Mouse (Mus musculus): ENCODE results near the gene Barhl2. TPM values are rescaled to one million over a fixed set of nuclear protein-coding genes. Genes with fewer than 3 reads are reported as not detected.

Barhl2 gene
- polyA plus RNA-seq, 1 experiment from 2014 or later = not detected

DNA sequence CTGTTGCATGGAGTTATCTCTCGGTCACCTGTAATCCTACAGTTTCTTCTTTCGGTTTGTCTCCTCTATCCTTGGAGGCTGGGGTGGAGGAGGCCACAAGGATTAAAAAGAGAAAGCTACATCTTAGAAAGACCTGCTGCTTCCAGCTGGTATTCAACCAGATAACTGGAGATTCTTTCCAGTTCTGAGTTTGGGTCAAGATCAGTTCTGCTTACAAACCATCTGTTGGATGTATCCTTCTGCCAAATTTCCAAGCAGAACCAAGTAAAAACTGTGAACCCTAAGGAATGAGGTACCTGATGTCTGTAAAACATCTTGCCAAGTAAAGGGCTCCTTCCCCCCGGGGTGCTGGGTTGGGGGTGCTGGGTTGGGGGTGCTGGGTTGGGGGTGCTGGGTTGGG lies 12.3 kb downstream of the Barhl2 start:
- Histone ChIP-seq H3K36me3 (ENCODE audit: insufficient read depth) (no peaks in the 10 kb centered on the region), H3K9me3 (ENCODE audit: low read depth, low read length) (no peaks in the 10 kb centered on the region), H3K4me2 (no peak overlapping the region), H3K4me3 (ENCODE audit: low read depth, low read length) (no peak overlapping the region), H3K27ac (ENCODE audit: low read depth) (no peak overlapping the region), H3K27me3 (ENCODE audit: insufficient read depth, low read length) (peaks cover 63% of the 10 kb centered on the region), H3K4me1 (ENCODE audit: insufficient read depth) (no peaks in the 10 kb centered on the region), H3K9ac (no peak overlapping the region)
- no peak for TF ChIP-seq CTCF (IDR thresholded peaks at IDR 0.05; ENCODE audit: low read depth)
- ATAC-seq (ENCODE audit: insufficient read depth) = no peak
- WGBS = 68% methylated on average over 3 of the region's 3 CpGs
- no peak for DNase-seq

- H3K27ac ChIP-seq (ENCODE audit: low read depth) = no peak overlapping the region
- H3K9ac ChIP-seq = no peak overlapping the region
- H3K9me3 ChIP-seq (ENCODE audit: low read depth, low read length) = no peaks in the 10 kb centered on the region
- DNase-seq (no peak), ATAC-seq (ENCODE audit: insufficient read depth) (no peak)
- no peak overlapping the region for H3K4me2 ChIP-seq
- no peak overlapping the region for H3K4me3 ChIP-seq (ENCODE audit: low read depth, low read length)
- 82% methylated on average over 7 of the region's 7 CpGs for WGBS
- TF ChIP-seq CTCF (IDR thresholded peaks at IDR 0.05; ENCODE audit: low read depth) = no peak
- H3K36me3 ChIP-seq (ENCODE audit: insufficient read depth) = no peaks in the 10 kb centered on the region
- no peaks in the 10 kb centered on the region for H3K4me1 ChIP-seq (ENCODE audit: insufficient read depth)
- peaks cover 5% of the 10 kb centered on the region; the same call in 1 of the 2 replicates for H3K27me3 ChIP-seq (ENCODE audit: insufficient read depth, low read length)
Measured at GRCm38 (mm10) chr5:106438916-106439315, 19.1 kb downstream of the Barhl2 start.

DNA sequence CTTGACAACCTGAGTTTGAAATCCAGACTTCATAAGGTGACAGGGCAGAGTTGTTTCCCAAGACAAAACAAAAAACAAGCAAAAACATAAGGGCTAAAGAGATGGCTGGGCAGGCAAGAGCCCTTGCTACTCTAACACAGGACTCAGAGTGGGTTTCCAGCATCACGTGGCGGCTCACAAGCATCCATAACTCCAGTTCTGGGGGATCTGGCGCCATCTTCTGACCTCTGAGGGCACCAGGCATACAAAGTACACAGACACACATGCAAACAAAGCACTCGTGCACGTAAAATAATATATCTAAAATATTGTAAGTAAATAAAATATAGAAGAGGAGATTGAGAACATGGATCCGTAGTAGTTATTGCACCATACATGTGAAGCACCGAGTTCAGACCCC lies 31.9 kb downstream of the Barhl2 start:
- no peaks in the 10 kb centered on the region for H3K27me3 ChIP-seq (ENCODE audit: insufficient read depth, low read length)
- no peaks in the 10 kb centered on the region for H3K4me1 ChIP-seq (ENCODE audit: insufficient read depth)
- H3K27ac ChIP-seq (ENCODE audit: low read depth) = no peak overlapping the region
- no peak for TF ChIP-seq CTCF (IDR thresholded peaks at IDR 0.05; ENCODE audit: low read depth)
- WGBS = 69% methylated on average over 7 of the region's 7 CpGs
- DNase-seq (no peak), ATAC-seq (ENCODE audit: insufficient read depth) (no peak)
- H3K9ac ChIP-seq = no peak overlapping the region
- no peaks in the 10 kb centered on the region for H3K36me3 ChIP-seq (ENCODE audit: insufficient read depth)
- H3K4me3 ChIP-seq (ENCODE audit: low read depth, low read length) = no peak overlapping the region
- no peaks in the 10 kb centered on the region for H3K9me3 ChIP-seq (ENCODE audit: low read depth, low read length)
- H3K4me2 ChIP-seq = no peak overlapping the region

DNA sequence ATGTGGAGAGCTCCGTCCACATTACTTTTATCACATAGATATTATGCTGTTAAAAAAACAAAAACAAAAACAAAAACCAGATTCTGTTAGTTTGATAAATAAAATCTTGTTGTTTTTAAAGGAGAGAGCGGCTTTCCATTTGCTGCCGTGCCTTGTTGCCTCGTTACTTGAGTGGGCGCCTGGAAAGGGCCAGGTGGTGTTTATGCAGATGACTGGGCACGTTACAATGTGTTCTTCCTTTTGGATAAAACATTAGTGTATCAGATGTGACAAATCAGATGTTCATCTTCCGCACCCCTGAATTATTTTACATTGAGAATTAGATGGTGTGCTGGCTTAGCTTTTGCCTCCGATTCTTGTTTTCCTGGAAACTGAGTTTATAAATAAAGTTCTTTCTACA lies 37.1 kb downstream of the Barhl2 start:
- ATAC-seq (ENCODE audit: insufficient read depth) = no peak
- no peaks in the 10 kb centered on the region for H3K27me3 ChIP-seq (ENCODE audit: insufficient read depth, low read length)
- no peaks in the 10 kb centered on the region for H3K4me1 ChIP-seq (ENCODE audit: insufficient read depth)
- no peak overlapping the region for H3K4me3 ChIP-seq (ENCODE audit: low read depth, low read length)
- DNase-seq = no peak
- H3K36me3 ChIP-seq (ENCODE audit: insufficient read depth) = no peaks in the 10 kb centered on the region
- WGBS = 82% methylated on average over 8 of the region's 8 CpGs
- H3K27ac ChIP-seq (ENCODE audit: low read depth) = no peak overlapping the region
- H3K4me2 ChIP-seq = no peak overlapping the region
- H3K9ac ChIP-seq = no peak overlapping the region
- TF ChIP-seq CTCF (IDR thresholded peaks at IDR 0.05; ENCODE audit: low read depth) = no peak
- H3K9me3 ChIP-seq (ENCODE audit: low read depth, low read length) = no peaks in the 10 kb centered on the region

- 84% methylated on average over 11 of the region's 11 CpGs for WGBS
- Histone ChIP-seq H3K9ac (no peak overlapping the region), H3K4me2 (no peak overlapping the region), H3K9me3 (ENCODE audit: low read depth, low read length) (no peaks in the 10 kb centered on the region), H3K36me3 (ENCODE audit: insufficient read depth) (no peaks in the 10 kb centered on the region), H3K27me3 (ENCODE audit: insufficient read depth, low read length) (no peaks in the 10 kb centered on the region), H3K4me3 (ENCODE audit: low read depth, low read length) (no peak overlapping the region), H3K4me1 (ENCODE audit: insufficient read depth) (no peaks in the 10 kb centered on the region), H3K27ac (ENCODE audit: low read depth) (no peak overlapping the region)
- no peak for ATAC-seq (ENCODE audit: insufficient read depth)
- no peak for TF ChIP-seq CTCF (IDR thresholded peaks at IDR 0.05; ENCODE audit: low read depth)
- no peak for DNase-seq
Measured at GRCm38 (mm10) chr5:106420370-106420769, 37.6 kb downstream of the Barhl2 start.

- Histone ChIP-seq H3K9ac (no peak overlapping the region), H3K36me3 (ENCODE audit: insufficient read depth) (no peaks in the 10 kb centered on the region), H3K4me1 (ENCODE audit: insufficient read depth) (no peaks in the 10 kb centered on the region), H3K4me3 (ENCODE audit: low read depth, low read length) (no peak overlapping the region), H3K27ac (ENCODE audit: low read depth) (no peak overlapping the region), H3K27me3 (ENCODE audit: insufficient read depth, low read length) (no peaks in the 10 kb centered on the region), H3K4me2 (no peak overlapping the region), H3K9me3 (ENCODE audit: low read depth, low read length) (no peaks in the 10 kb centered on the region)
- WGBS = 27% methylated on average over 7 of the region's 7 CpGs
- peak; percentile 56 for TF ChIP-seq CTCF (IDR thresholded peaks at IDR 0.05; ENCODE audit: low read depth)
- peak; percentile 62 for DNase-seq
- no peak for ATAC-seq (ENCODE audit: insufficient read depth)
Measured at GRCm38 (mm10) chr5:106417210-106417609, 40.8 kb downstream of the Barhl2 start.

GRCm38 (mm10) chr5:106416550-106416949 lies 41.4 kb downstream of the Barhl2 start:
- no peaks in the 10 kb centered on the region for H3K9me3 ChIP-seq (ENCODE audit: low read depth, low read length)
- H3K4me2 ChIP-seq = no peak overlapping the region
- WGBS = 50% methylated on average over 6 of the region's 6 CpGs
- H3K36me3 ChIP-seq (ENCODE audit: insufficient read depth) = no peaks in the 10 kb centered on the region
- ATAC-seq (ENCODE audit: insufficient read depth) = no peak
- DNase-seq = peak; percentile 7
- H3K27me3 ChIP-seq (ENCODE audit: insufficient read depth, low read length) = no peaks in the 10 kb centered on the region
- H3K9ac ChIP-seq = no peak overlapping the region
- H3K4me1 ChIP-seq (ENCODE audit: insufficient read depth) = no peaks in the 10 kb centered on the region
- no peak for TF ChIP-seq CTCF (IDR thresholded peaks at IDR 0.05; ENCODE audit: low read depth)
- H3K4me3 ChIP-seq (ENCODE audit: low read depth, low read length) = no peak overlapping the region
- no peak overlapping the region for H3K27ac ChIP-seq (ENCODE audit: low read depth)

- Histone ChIP-seq H3K4me3 (ENCODE audit: low read depth, low read length) (no peak overlapping the region), H3K27me3 (ENCODE audit: insufficient read depth, low read length) (no peaks in the 10 kb centered on the region), H3K4me1 (ENCODE audit: insufficient read depth) (no peaks in the 10 kb centered on the region), H3K4me2 (no peak overlapping the region), H3K9me3 (ENCODE audit: low read depth, low read length) (no peaks in the 10 kb centered on the region), H3K36me3 (ENCODE audit: insufficient read depth) (no peaks in the 10 kb centered on the region), H3K27ac (ENCODE audit: low read depth) (no peak overlapping the region), H3K9ac (no peak overlapping the region)
- ATAC-seq (ENCODE audit: insufficient read depth) (no peak), DNase-seq (no peak)
- WGBS = 71% methylated on average over 6 of the region's 6 CpGs
- no peak for TF ChIP-seq CTCF (IDR thresholded peaks at IDR 0.05; ENCODE audit: low read depth)
Measured at GRCm38 (mm10) chr5:106415734-106416133, 42.2 kb downstream of the Barhl2 start.

All from lung, embryonic 14.5 days (tissue).